Mouse (Mus musculus) layer of hippocampus, postnatal 10 days (tissue): ENCODE results near the gene Bglap3. TPM values are rescaled to one million over a fixed set of nuclear protein-coding genes. Genes with fewer than 3 reads are reported as not detected.
"Not testable (repeated sequence)": the region's sequence is repeated elsewhere in the genome, so short reads cannot be mapped to it uniquely, and the experiment has no call there.

Experiments used
- DNase-seq, 2 experiments: peaks; one replicate each; pipeline ENCODE4 v3.0.0; 2021; ENCODE audit warnings: low spot score in 2 of 2
- total RNA-seq, 2 experiments: library from RNA; stranded (reverse); gene quantifications; 2 replicates each; pipeline ENCODE4 v1.2.3; 2021

The Bglap3 gene
- total RNA-seq, 2 experiments from 2014 or later: 0.55 to 0.83 TPM

- not testable (repeated sequence) for DNase-seq
These were observed 6.1 kb upstream of the Bglap3 start, which contains the start of gene Bglap2 for GRCm38 (mm10) chr3:88378599-88378998. TSS of gene Bglap2 (minus strand) at chr3:88378699.

- DNase-seq: not testable (repeated sequence)
These were observed 4.1 kb upstream of the Bglap3 start for GRCm38 (mm10) chr3:88376644-88377043.

- not testable (repeated sequence) for DNase-seq
These were observed 3.4 kb upstream of the Bglap3 start for GRCm38 (mm10) chr3:88375750-88376626.

- DNase-seq: not testable (repeated sequence)
These were observed 4.0 kb downstream of the Bglap3 start for GRCm38 (mm10) chr3:88368511-88368910.

- DNase-seq: not testable (repeated sequence)
These were observed 5.0 kb downstream of the Bglap3 start for GRCm38 (mm10) chr3:88367517-88367916.

GRCm38 (mm10) chr3:88366830-88367428 is 5.6 kb downstream of the Bglap3 start:
- DNase-seq: peak in 1 of 2 experiments; percentile 43

GRCm38 (mm10) chr3:88365705-88366361 is 6.7 kb downstream of the Bglap3 start:
- DNase-seq: no peak

GRCm38 (mm10) chr3:88364337-88364736 is 8.2 kb downstream of the Bglap3 start, which contains the start of gene Paqr6:
TSS of gene Paqr6 (plus strand) at chr3:88364584.
- peak; percentile 59 to 73 for DNase-seq

- DNase-seq: peak in 1 of 2 experiments; percentile 50
These were observed 8.8 kb downstream of the Bglap3 start for GRCm38 (mm10) chr3:88363700-88364099.

GRCm38 (mm10) chr3:88361612-88362313 is 10.8 kb downstream of the Bglap3 start:
- peak in 1 of 2 experiments; percentile 53 for DNase-seq

- no peak for DNase-seq
These were observed 11.4 kb downstream of the Bglap3 start for GRCm38 (mm10) chr3:88361096-88361495.

GRCm38 (mm10) chr3:88359989-88360388 is 12.6 kb downstream of the Bglap3 start:
- no peak for DNase-seq

GRCm38 (mm10) chr3:88359584-88359983 is 13.0 kb downstream of the Bglap3 start:
- DNase-seq: no peak

GRCm38 (mm10) chr3:88354396-88355165 is 18.0 kb downstream of the Bglap3 start:
- DNase-seq: peak in 1 of 2 experiments; percentile 44

- no peak for DNase-seq
These were observed 19.6 kb downstream of the Bglap3 start for GRCm38 (mm10) chr3:88352907-88353306.

- DNase-seq: no peak
These were observed 21.8 kb downstream of the Bglap3 start for GRCm38 (mm10) chr3:88350732-88351131.

- DNase-seq: no peak
These were observed 33.5 kb downstream of the Bglap3 start for GRCm38 (mm10) chr3:88339006-88339405.

GRCm38 (mm10) chr3:88338316-88338715 is 34.2 kb downstream of the Bglap3 start:
- no peak for DNase-seq

- no peak for DNase-seq
These were observed 35.0 kb downstream of the Bglap3 start for GRCm38 (mm10) chr3:88337367-88338020.
